Mouse (Mus musculus): ENCODE data around the gene Msrb3.

DNA sequence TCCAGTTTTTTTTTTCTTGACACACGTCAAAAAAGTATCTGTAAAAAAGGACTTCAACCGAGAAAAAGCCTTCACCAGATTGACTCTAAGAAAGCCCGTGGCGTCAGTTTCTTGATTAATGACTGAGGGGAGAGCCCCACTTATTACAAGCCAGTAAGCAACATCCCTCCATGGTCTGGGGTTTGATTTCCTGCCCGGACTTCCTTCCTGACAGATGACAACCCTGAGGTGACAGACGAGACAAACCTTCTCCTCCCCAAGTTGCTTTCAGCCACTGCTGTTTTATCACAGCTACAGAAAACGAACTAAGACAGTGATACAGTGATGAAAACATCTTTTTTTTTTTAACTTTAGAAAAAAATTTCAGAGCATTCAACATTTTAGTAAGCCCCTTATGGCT lies 14.9 kb upstream of the Msrb3 start:
- TF ChIP-seq CTCF (IDR thresholded peaks at IDR 0.05), result no peak
- TF ChIP-seq EP300 (IDR thresholded peaks at IDR 0.05), result no peak

Data from lung, postnatal 0 days (tissue).